Mouse (Mus musculus) ES-E14 (cell line): ENCODE results near the gene Olfr1324.
"Not testable (repeated sequence)": the region's sequence is repeated elsewhere in the genome, so short reads cannot be mapped to it uniquely, and the experiment has no call there.

Experiments
- HCFC1 ChIP-seq: IDR thresholded peaks from 2 replicates; pipeline ENCODE4 v1.6.1; 2012; ENCODE audit warnings: low read length, inconsistent platforms, borderline replicate concordance; ENCODE audit not compliant: insufficient read depth
- MAFK ChIP-seq: IDR thresholded peaks from 2 replicates; pipeline ENCODE4 v1.6.1; 2014; ENCODE audit warnings: mild to moderate bottlenecking, low read depth, low read length, inconsistent platforms; ENCODE audit not compliant: insufficient read depth
- ZC3H11A ChIP-seq: IDR thresholded peaks from 2 replicates; pipeline ENCODE4 v1.6.1; 2012; ENCODE audit warnings: low read depth, mild to moderate bottlenecking, inconsistent platforms, low read length, borderline replicate concordance
- ZNF384 ChIP-seq: IDR thresholded peaks from 2 replicates; pipeline ENCODE4 v1.6.1; 2012; ENCODE audit warnings: low read depth, low read length, inconsistent platforms

DNA sequence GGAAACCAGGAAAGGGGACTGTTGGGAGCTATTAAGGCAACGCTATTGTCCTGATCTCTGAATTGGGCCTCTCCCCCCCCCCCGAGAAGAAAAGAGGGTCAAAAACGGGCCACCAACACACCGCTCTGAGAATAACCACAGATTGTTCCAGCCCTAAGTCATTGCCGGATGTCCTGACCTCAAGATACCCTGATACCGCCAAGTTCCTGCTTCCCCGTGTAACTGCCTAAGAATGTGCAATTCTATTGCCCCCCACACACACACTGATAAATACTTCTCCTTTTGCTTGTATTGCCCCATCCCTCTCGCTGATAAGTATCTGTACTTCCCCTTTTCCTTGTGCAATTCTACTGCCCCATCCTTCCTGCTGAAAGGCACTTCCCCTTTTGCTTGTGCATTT lies 17.9 kb downstream of the Olfr1324 start:
- not testable (repeated sequence) for TF ChIP-seq MAFK, HCFC1, ZNF384, ZC3H11A
